Mouse (Mus musculus) liver, embryonic 16.5 days (tissue): ENCODE results near the gene Eef1akmt2. TPM values are rescaled to one million over a fixed set of nuclear protein-coding genes. Genes with fewer than 3 reads are reported as not detected.

Experiments
- ATAC-seq: fragments of 200-750 bp; cut with Nextera tagmentation; 2 replicates; pipeline ENCODE4 v1.8.0; 2017; ENCODE audit warnings: low read depth, mild to moderate bottlenecking, moderate number of reproducible peaks, moderate library complexity
- H3K27ac ChIP-seq: fragments of 300-500 bp; sonication (generic); 2 replicates; pipeline ENCODE4 v1.5.1; 2014; ENCODE audit warnings: mild to moderate bottlenecking, low read length
- H3K27me3 ChIP-seq: fragments of 300-500 bp; sonication (generic); 2 replicates; pipeline ENCODE4 v1.6.1; 2014; ENCODE audit warnings: low read depth, low read length, mixed read lengths; ENCODE audit not compliant: control insufficient read depth, insufficient read depth
- H3K36me3 ChIP-seq: fragments of 300-500 bp; sonication (generic); 2 replicates; pipeline ENCODE4 v1.6.1; 2014; ENCODE audit warnings: mild to moderate bottlenecking; ENCODE audit not compliant: control insufficient read depth, insufficient read depth
- H3K4me1 ChIP-seq: fragments of 300-500 bp; sonication (generic); 2 replicates; pipeline ENCODE4 v1.6.1; 2014; ENCODE audit warnings: low read depth, low read length, mixed read lengths; ENCODE audit not compliant: control insufficient read depth
- H3K4me2 ChIP-seq: fragments of 300-500 bp; sonication (generic); 2 replicates; pipeline ENCODE4 v1.6.1; 2014; ENCODE audit warnings: low read depth, low read length, mixed read lengths
- H3K4me3 ChIP-seq: fragments of 300-500 bp; sonication (generic); 2 replicates; pipeline ENCODE4 v1.5.1; 2014; ENCODE audit warnings: low read depth, mild to moderate bottlenecking, low read length
- H3K9ac ChIP-seq: fragments of 300-500 bp; sonication (generic); 2 replicates; pipeline ENCODE4 v1.6.1; 2014; ENCODE audit warnings: low read depth, low read length
- H3K9me3 ChIP-seq: fragments of 300-500 bp; sonication (generic); replicated peaks from 2 replicates; pipeline ENCODE4 v1.6.1; 2016; ENCODE audit warnings: low read length; ENCODE audit not compliant: control insufficient read depth
- WGBS: fragments of 180-500 bp; shearing (Covaris S2); extraction: QIAGEN DNeasy Blood & Tissue Kit; methylation state at CpG from one replicate; pipeline ENCODE4 v1.1.7; 2014; ENCODE audit not compliant: insufficient replicate concordance; 5-methylcytosine and 5-hydroxymethylcytosine counted together
- polyA plus RNA-seq: library from polyadenylated mRNA; unstranded; fragments of >200 nt; fragmentation: Nextera tagmentation; extraction: Ambion mirVana; gene quantifications from 2 replicates; pipeline ENCODE4 v1.2.1, GENCODE M21; 2015

Gene Eef1akmt2
- polyA plus RNA-seq, 1 experiment from 2014 or later, result 12.5 TPM

DNA sequence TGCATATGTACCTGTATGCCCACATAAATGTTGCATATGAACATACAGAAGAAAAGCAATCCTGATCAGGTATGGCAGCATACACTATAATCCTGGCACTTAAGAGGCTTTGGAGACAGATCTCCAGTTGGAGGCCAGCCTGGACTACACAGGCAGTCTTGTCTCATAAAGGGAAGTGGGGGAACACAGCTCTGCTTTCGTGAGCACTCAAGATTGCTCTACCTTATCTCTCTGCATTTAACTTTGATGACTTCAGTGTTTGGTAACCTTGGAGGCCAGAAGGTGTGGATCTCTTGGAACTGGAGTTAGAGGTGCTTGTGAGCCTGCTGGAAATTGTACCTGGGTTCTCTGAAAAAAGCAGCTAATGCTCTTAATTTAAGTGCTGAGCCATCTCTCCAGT, 27.8 kb upstream of the Eef1akmt2 start:
- Histone ChIP-seq H3K4me3 (no peak overlapping the region), H3K4me1 (no peaks in the 10 kb centered on the region), H3K27ac (no peak overlapping the region), H3K9me3 (no peaks in the 10 kb centered on the region), H3K36me3 (peaks cover 37% of the 10 kb centered on the region), H3K27me3 (no peaks in the 10 kb centered on the region), H3K9ac (no peak overlapping the region), H3K4me2 (no peak overlapping the region)
- no peak for ATAC-seq
- 47% methylated on average over 1 of the region's 1 CpGs for WGBS

DNA sequence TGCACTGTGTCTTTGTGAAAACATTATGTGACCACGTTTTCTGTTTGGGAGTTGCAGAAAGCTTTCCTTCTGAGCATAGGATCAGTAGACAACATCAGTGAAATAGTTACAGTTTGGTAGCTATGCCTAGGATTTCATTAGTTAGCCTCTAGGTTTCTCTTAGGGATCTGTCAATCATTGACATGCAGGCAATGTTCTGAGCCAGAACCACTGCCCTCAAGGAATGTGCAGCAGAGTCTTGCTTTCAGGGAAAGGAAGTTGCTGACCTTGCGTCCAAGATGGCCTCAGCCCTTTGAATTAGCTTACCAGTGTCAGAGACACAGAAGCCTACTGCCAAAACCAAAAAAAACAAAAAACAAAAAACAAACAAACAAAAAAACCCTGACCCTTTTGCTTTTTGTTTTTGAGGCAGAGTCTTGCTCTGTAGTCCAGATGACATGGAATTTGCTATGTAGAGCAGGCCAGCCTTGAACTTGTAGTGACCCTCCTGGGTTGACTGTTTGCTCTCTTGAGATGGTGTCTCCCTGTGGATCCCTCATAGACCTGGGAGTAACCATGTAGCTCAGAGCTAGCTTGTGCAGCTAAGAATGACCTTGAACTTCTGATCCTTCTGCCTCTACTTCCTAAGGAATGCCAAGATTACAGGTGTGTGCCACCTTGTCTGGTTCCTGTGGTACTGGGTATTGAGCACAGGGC, 23.1 kb upstream of the Eef1akmt2 start:
- peaks cover 40% of the 10 kb centered on the region for H3K36me3 ChIP-seq
- H3K27ac ChIP-seq, result no peak overlapping the region
- no peaks in the 10 kb centered on the region for H3K9me3 ChIP-seq
- H3K4me3 ChIP-seq, result no peak overlapping the region
- H3K9ac ChIP-seq, result no peak overlapping the region
- H3K4me1 ChIP-seq, result no peaks in the 10 kb centered on the region
- ATAC-seq, result no peak
- WGBS, result 80% methylated on average over 2 of the region's 2 CpGs
- H3K27me3 ChIP-seq, result no peaks in the 10 kb centered on the region
- H3K4me2 ChIP-seq, result no peak overlapping the region

GRCm38 (mm10) chr7:132873043-132873442, 20.6 kb upstream of the Eef1akmt2 start:
- Histone ChIP-seq H3K4me3 (no peak overlapping the region), H3K36me3 (peaks cover 32% of the 10 kb centered on the region), H3K27ac (no peak overlapping the region), H3K4me2 (no peak overlapping the region), H3K9me3 (no peaks in the 10 kb centered on the region), H3K9ac (no peak overlapping the region), H3K4me1 (no peaks in the 10 kb centered on the region), H3K27me3 (no peaks in the 10 kb centered on the region)
- no peak for ATAC-seq
- WGBS, result 60% methylated on average over 2 of the region's 2 CpGs

DNA sequence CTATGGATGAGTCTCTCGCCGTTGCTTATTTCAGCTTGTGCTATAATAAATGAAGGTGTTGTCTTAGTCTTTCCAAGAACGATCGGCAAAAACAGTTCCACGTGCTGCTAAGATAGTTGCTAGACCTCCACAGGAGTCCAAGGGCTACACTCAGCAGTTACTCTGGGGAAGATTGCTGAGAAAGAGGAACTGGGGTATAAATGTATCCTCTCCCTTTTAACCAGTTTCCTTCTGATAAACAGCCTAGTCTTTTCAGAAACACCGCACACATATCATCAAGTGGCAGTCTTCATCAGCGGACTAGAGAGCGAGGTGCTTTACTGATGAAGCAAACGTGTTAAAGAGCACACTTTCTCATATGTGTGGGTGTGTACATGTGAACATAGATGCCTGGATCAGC, 13.8 kb upstream of the Eef1akmt2 start:
- Histone ChIP-seq H3K36me3 (peaks cover 13% of the 10 kb centered on the region), H3K4me2 (no peak overlapping the region), H3K27ac (no peak overlapping the region), H3K4me3 (no peak overlapping the region), H3K9ac (no peak overlapping the region), H3K27me3 (no peaks in the 10 kb centered on the region), H3K9me3 (no peaks in the 10 kb centered on the region), H3K4me1 (no peaks in the 10 kb centered on the region; the same call in 1 of the 2 replicates)
- 25% methylated on average over 9 of the region's 9 CpGs for WGBS
- no peak for ATAC-seq

DNA sequence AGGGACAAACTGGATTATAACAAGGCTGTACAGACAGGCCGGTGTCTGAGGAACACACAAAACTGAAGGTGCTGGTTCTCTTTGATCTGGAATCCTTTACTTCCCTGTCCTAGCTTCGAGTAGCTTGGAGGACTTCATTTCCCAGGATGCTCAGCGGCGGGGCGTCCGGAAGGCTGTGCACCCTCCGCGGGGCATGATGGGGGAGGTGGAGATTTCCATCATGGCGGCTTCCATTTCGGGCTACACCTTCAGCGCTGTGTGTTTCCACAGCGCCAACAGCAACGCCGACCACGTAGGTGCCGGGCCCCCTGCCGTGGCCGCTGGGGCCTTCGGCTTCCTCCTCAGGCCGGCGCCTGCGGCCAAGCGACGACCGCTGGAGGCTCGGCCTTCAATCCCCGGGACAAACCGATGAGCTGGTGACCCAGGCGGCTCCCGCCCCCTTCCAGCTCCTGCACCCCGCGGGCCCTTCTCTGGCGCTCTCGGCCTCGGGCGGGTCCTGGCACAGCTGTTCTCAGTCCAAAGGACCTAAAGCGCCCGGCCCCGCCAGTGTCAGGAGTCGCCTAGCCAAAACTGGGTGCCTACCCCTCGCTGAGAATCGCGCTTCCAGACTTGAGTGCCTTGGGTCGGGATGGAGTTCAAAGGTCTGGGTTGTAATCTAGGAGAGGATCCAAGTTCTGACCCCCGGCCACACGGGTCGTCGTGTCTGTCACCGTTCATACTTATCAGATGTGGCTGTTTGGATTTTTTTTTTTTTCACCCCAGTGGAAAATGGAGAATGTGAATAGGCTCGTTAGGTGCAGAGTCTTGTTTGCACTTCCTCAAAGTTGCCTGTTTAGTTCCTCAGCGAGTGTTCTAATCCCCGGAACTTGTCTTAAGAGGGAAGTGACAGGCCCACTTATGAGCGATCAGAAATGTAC, 6.8 kb upstream of the Eef1akmt2 start, which contains the start of gene Abraxas2:
Gene Abraxas2, plus strand, starts transcription at position 184 of the 917 bp plus-strand sequence.
- H3K4me2 ChIP-seq, result peak within 1 kb of the TSS; percentile 89

GRCm38 (mm10) chr7:132858043-132858608, 5.7 kb upstream of the Eef1akmt2 start:
- ATAC-seq, result no peak
- Histone ChIP-seq H3K4me1 (peaks cover 14% of the 10 kb centered on the region), H3K9ac (no peak overlapping the region), H3K36me3 (no peaks in the 10 kb centered on the region), H3K27me3 (no peaks in the 10 kb centered on the region), H3K27ac (no peak overlapping the region), H3K9me3 (no peaks in the 10 kb centered on the region), H3K4me3 (no peak overlapping the region), H3K4me2 (no peak overlapping the region)
- 55% methylated on average over 5 of the region's 5 CpGs for WGBS

More for the DNA sequence above, 6.8 kb upstream of the Eef1akmt2 start, which contains the start of gene Abraxas2:
- Histone ChIP-seq H3K27me3 (no peaks in the 10 kb centered on the region), H3K27ac (peak within 1 kb of the TSS; percentile 93), H3K4me1 (peaks cover 14% of the 10 kb centered on the region), H3K9me3 (no peaks in the 10 kb centered on the region), H3K9ac (peak within 1 kb of the TSS; percentile 88), H3K36me3 (no peaks in the 10 kb centered on the region), H3K4me3 (peak within 1 kb of the TSS; percentile 97)
- WGBS, result under 1% methylated on average over 53 of the region's 53 CpGs
- ATAC-seq, result peak; percentile 96

DNA sequence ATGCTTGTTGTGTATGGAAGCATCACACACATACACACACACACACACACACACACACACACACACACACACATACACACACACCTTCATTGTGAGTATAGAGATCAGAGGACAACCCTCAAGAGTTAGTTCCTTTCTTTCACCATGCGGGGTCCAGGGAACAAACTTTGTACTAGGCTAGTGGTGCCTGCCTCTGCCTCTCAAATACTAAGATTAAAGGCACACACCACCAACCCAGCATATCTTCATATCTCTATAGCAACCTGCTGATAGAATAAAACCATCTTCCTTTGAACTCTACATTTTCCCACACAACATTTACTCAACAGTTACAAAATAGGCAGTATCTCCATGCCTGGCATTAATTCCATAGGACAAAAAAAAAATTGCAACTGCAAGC, 3.6 kb upstream of the Eef1akmt2 start:
- Histone ChIP-seq H3K4me1 (peaks cover 22% of the 10 kb centered on the region), H3K27me3 (no peaks in the 10 kb centered on the region), H3K9ac (no peak overlapping the region), H3K9me3 (no peaks in the 10 kb centered on the region), H3K36me3 (no peaks in the 10 kb centered on the region), H3K4me2 (no peak overlapping the region), H3K4me3 (no peak overlapping the region), H3K27ac (no peak overlapping the region)
- no peak for ATAC-seq
- 57% methylated on average over 1 of the region's 1 CpGs for WGBS

DNA sequence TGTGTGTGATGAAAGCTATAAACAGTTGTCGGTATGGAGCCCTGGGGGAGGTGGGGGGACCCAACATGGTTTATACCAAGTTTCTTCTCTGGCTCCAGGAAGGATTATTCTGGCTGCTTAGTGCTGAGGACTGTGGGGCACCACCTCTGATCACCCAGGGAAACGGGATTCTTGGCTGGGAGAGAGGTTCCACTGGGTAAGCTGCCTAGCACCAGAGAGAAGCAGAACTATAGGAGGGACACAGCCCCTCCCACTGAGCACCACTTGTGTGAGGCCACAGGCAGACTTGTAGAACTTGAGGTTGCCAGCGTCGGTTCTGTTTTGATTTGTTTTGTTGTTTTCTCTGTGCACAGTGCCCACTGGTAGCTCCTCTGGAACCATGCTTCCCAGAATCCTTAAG, 1.5 kb upstream of the Eef1akmt2 start:
- ATAC-seq, result no peak
- H3K36me3 ChIP-seq, result no peaks in the 10 kb centered on the region
- H3K9me3 ChIP-seq, result no peaks in the 10 kb centered on the region
- WGBS, result 51% methylated on average over 4 of the region's 4 CpGs
- no peak overlapping the region for H3K4me2 ChIP-seq
- peaks cover 12% of the 10 kb centered on the region for H3K4me1 ChIP-seq
- no peak overlapping the region for H3K27ac ChIP-seq
- no peaks in the 10 kb centered on the region for H3K27me3 ChIP-seq
- no peak overlapping the region for H3K9ac ChIP-seq
- no peak overlapping the region for H3K4me3 ChIP-seq
